Mouse (Mus musculus) hindlimb bud, embryonic 11.5 days (tissue): ENCODE measurements at regions not wholly inside any gene's neighbourhood (a gene's known extent, or its start where the extent isn't known, plus 50 kb on each side); places are given as distances from the start of the nearest gene placed in this dataset.

Experiments used
- DNase-seq: peaks from one replicate; pipeline ENCODE4 v3.0.0-alpha.2; 2012; ENCODE audit warnings: low read depth, low spot score; ENCODE audit errors: extremely low spot score

DNA sequence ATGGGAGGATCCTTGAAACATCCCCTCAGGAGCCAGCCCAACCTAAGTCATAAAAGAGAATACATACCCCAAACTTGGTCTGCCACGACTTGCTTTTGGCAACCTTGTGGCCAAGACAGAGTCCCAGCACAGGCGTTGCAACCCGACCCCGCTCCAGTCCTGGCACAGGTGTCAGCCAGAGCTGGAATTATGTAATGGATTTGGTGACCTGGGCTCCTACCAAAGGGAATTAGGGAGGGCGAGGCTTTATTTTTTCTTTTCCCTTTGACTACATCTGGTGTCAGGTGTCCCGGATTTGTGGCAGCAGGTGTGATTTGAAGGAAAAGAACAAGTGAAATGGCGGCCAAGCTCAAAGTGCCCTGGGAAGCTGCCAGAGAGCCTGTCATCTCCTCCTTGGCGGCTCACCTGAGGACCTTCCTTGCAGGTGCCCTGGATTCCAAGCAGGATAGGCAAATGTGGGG, 212.9 kb downstream of the Mef2c start:
- DNase-seq = no peak

DNA sequence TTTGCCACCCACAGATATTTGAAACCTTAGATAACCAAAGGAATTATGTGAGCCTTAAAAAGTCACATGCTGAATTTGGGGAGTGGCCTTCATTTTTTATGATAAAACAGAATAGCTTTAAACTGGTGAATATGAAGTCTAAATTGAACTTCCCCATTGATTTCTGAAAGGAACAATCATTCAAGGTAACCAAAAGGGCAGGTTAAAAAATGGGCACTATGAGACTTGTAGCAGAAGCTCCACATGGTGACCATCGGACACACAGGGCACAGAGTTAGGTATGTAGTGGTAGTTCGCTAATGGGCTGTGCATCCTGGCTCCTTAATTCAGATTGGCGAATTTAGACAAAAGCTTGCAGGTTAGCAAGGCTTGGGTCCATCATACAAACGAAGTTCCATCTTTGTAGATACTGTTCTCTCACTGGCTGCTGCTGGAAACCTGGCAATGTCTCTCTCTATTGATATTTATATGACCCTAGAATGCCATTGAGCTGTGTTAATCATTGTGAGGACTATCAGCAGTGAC, 213.9 kb downstream of the Mef2c start:
- DNase-seq = no peak

DNA sequence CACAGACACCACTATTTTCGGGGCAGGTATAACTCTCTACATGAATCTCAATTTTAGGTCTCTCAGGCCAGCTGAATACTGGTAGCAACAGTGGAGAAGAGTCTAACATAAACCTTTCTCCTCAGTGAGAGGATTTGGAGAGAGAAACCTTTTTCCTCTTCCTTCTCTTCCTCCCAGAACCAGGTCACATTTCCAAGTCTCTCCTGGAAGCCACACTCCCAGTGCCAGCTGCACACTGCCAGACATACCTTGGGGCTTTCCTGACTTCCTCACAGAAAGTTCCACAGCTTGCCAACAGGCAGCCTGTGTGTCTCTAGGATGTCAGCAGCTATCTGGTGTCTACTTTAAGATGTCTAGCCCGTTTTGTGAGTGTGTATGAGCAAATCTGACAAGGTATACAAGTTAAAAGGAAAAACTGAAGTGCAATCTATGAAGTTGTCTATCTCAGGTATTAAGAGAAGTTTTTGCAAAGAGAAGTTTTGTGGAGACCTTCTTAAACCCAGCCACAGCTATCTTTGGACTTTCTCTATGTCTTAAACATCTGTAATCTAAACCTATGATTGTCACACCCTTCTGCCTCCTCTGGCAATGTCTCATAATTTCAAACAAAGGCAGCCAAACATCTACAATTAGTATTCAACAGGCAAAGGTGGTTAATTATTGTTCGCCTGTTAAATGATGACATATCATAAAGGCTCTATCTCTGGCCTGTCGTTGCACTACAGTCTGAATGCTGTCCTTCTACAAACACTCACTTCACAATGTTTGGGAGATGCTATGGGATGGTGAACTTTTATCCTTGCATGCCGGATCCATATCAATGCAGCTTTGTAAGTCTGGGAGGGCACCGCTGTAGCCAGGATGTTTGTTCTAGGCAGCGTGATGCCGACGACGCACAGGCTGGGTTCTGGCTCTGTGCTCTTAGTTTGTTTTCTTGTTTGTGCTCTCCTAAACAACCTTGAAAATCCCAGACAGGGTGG, 214.9 kb downstream of the Mef2c start:
- no peak for DNase-seq

DNA sequence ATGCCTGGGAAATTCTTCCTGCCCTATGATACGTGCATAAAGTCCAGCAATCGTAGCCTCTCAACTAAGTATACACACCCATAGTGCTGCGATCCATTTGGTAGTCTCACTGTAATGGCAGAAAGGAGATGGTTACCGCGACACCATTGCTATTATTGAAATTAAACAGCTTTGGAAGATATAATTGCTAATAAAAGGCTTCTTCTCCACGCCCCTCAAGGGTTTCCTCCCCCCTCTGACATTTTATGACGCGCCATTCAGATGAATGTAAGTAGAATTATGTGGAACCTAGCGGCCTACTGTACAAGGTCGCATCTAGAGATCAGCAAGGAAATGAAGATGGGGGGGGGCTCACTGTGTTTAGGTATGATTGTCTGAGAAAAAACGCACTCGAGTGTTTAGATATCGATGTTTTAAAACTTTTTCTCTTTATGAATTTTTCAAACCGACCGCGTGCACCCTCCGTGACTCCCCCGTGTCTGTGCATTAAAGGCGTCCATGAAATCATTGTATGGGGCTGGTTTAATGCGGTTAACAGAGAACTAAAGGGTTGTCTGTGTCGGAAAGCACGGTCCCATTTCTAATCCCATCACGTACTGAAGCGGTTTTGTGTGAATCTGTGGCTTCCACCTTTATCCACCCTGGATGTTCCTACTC, 215.9 kb downstream of the Mef2c start:
- no peak for DNase-seq

DNA sequence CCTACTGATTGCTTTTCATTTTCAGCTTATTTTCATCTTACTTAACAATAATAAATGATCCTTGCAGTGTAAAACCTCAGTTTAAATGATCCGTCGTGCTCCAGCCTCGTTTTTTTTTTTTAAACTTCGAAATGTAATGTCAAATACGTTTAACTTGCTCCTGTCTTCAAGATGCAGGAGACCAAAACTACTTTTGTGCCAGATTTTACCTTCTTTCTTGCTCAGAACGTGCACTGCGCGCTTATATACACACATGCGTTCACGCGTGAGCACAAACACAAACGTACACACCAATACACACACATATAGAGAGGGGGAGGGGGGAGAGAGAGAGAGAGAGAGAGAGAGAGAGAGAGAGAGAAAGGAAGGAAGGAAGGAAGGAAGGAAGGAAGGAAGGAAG, 216.5 kb downstream of the Mef2c start:
- DNase-seq = no peak

DNA sequence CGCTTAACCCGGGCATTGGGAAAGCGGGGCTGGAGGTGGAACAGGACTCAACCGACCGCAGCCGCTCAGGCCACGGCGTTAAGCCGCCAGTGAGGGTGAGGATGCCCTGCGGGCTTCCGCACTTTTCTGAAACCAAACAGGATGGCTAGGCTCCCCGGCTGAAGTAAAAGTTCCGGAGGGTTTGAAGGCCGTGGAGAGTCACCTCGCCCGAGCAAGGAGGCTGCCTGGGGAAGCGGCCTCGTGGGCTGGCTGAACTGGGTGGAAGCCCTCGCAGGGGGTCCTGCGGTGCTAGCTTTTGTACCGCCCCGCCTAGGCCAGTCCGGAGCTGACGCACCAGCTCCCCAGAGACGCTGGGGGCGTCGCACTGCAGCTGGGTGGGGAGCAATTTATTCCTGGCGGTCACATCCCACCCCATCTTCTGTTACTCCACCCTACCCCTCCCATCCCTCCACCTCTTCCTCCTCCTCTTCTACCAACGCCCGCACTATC, 217.1 kb downstream of the Mef2c start:
- DNase-seq = no peak

DNA sequence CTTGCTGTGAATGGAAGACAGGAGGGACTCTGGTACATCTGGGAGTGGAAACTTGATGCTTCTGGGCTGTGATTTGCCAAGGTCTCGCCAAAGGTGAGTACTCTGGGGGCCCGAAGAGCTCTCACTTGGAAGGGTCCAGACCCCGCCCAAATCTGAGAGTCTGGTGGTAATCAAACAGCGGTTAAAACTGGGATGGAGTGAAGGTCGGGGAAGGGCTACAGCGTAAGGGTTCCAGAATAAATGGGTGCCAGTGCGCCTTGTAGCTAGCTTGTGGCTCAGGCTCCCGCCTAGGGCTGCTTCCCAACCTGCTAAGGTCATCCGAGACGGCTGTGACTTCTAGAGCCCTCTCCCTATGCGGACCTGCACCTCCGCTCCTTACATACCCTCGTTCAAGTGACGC, 217.7 kb downstream of the Mef2c start:
- no peak for DNase-seq

DNA sequence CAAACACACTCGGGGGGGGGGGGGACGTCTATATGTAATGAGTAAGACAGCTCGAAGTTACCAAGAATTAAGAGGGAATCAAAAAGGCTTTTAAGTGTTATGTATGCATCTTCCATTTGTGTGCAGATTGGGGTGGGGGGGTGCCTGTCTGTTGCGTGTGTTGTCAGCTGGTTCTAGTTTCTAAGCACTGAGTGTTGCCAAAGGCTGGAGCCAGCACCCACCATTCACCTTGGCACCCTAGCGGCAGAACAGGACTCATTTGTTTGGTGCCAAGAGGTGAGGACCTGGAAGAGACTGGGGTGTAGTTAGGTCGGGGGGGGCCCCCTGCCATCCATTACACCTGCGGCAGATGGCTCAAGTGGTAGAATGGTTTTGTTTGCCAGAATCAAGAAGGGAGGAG, 218.4 kb downstream of the Mef2c start:
- DNase-seq = no peak

DNA sequence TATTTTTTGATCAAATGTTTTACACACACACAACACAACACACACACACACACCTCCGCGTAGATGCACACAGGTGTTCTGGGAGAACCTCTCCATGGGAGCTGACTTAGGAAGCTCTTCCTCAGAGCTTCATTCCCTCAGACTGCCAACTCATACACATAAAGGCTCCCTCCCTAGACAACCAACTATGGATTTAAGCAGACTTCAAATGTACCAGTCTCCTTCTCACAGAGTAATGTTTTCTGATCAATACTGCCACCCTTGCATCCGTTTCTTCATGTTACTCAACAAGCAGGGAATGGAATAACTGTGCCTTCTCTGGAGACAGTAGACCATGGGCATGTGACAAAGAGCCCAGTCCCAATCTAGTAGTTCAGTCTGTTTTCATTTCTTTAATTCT, 219.0 kb downstream of the Mef2c start:
- no peak for DNase-seq

DNA sequence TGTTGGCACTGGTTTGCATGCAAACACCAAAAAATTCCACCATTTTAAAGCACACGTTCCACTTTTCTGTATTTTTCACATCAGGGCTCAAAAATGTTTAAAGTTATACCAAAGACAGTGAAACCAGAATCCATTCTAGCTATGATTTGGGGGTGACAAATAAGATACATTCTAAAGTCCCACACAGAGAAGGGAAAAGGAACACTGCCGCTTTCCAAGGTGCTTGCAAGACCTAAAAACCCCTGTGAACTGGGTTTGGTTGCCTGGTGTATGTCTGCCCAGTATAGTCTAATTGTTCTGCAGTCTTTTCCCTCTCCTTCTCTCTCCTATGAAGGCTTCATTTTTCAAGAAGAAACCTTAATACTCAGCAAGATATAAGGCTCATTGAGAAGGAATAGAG, 219.6 kb downstream of the Mef2c start:
- DNase-seq = no peak

DNA sequence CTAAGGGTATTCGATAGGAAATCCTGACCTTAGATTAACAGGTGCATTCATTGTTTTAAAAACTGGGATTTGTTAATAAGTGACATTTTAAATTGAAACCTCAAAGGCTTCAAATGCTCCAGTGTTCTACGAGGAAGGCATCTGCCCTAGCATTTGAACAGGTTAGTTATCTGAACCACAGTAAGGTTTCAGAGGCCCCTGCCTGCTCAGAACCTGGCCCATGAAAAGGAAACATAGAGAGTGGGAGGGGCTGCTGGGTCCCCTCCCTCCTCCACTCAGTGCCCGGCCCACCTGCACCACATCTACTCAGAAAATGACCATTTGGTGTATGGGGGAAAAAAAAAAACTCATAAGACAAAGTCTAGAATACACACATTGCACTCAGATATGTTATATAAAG, 220.4 kb downstream of the Mef2c start:
- no peak for DNase-seq

DNA sequence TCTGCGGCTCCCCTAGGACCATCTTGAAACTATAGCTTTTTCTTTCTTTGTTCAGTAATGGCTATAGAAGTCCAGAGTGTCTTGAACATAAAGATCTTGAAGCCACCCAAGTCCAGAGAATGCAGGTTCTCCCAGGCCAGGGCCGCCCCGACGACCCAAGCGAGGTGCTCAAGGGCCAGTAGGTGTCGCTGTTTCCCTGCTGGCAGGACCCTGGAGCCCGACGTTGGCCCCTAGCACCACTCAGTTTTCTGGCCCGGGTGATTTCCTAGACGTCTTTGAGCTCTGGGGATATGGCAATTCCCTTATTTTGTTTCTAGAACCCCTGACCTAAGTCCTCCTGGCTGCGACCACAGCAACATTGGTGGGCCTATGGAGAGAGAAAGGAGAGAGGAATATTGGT, 221.2 kb downstream of the Mef2c start:
- no peak for DNase-seq

DNA sequence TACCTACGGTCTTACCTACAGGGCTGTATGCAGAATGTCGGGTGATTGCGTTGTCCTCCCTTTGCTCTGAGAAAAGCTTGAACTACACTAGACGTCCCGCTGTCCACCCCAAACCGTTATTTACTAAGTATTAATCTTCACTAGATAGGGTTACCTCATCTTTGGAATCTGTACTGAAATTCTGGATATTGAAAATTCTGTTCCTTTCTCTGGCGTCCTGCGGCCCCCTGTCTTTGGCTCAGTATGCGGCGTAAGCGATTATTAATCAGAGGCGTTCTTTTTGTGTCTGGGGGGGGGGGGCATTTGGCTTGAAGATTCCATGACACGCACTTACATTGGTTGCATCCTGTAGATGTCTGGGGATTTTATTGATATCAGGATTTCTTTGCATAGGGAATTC, 222.0 kb downstream of the Mef2c start:
- no peak for DNase-seq

DNA sequence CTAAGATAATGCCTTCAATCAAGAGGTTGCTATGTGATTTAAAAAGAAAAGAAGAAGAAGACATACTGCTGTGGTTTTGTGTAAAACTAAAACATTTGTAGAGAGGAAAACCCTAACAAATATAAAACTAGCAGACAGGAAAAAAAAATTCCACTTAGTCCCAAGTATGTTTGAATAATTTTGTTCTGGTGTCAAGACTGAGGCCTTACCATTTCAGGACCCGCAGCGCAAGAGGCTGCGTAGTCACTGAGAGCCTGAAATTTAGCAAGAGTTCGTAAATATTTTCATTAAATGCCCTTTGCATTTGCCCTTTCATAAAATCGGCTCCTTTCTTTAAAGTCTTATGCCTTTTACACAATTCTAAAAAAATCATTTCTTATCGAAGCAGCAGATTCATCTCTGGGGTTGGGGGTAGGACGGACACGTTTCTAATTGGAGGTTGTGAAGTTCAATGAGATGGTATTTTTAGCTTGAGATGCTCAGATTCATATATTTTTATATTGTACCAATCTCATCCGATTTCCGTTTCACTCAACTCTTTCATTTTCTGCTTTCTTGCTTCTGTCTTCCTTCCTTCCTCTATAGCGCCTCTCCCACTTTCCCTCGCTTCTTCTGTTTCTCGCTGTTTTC, 222.6 kb downstream of the Mef2c start:
- DNase-seq = no peak

DNA sequence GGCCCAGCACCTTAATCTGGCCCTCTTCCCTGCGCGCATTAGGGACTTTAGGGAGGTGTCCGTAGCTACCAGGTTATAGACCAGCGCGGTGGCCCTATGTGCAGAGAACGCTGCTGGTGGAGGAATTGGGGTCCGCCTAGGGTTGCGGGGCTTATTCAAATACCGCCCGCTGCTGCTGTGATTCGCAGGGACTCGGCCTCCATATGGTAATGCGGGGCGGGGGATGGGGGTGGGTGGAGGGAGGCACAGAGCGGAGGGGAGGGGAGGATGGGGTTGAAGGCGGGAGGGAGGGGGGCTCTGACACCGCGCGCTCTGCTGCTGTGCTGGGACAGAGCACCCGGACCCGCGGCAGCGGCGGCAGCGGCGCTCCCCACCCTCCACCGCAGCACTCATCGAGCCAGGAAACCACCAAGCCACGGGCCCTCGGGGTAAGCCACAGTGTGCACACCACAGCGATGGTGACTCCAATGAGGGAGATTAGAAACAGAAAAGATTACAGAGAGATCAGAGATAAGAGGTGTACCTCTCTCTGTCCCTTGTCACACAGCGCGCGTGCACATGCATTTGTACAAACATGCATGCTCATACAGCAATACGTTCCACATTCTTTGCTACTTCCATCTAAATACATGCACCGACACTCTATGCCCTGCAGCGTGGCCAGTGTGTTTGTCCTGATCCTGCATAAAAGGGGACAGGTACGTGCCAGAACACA, 223.4 kb downstream of the Mef2c start:
- no peak for DNase-seq

DNA sequence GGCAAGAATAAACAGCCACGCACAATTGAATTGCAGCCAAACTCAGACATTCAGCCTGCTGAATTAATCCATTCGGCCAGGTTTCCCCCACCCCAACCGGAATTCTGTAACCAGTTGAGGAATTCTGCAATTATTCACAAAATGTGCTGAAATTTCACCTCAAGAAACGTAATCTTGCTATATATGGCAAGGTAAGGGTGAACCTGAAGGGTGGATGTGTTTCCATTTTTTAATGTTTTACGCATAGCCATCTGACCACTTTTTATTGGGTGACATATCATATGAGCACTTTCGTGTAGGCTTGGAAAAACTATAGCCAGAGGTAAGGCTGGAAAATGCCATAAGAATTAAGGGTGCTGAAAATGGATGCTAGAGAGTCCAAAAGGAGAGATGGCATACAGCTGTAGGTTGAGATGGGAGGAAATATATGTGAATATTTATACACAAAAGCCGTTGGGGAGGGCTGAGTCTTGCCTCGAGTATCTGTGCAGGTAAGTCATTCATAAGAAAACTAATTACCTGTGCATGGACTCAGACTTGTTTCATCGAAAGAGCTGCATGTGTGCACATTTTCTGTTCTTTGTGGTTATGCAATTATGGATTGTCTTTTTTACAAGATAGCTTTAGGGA, 224.0 kb downstream of the Mef2c start:
- no peak for DNase-seq

DNA sequence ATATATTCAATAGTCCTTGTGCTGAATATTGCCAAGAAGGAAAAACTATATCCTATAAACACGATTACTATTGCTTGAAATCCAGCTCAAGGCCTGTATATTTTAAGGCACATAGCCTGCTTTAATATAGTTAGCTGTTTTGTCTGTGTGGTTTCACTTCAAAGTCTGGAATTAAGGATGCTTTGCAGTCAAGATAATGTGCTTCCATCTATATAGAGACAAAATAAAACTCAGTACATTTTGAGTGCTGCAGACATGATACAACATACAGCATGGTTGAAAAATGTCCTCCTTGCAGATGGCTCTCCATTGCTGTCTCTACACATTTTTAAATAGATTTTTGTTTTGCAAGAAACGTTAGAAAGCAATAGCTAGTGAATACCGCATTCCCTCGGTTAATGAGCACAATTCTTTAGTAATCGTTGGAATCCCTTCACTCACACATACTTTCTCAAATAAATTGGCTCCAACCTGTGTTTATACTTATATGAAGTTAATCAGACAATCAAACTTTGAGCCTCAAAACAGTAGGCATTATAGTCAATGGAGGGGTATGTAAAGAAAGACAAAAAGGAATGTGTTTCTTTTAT, 224.7 kb downstream of the Mef2c start:
- no peak for DNase-seq

DNA sequence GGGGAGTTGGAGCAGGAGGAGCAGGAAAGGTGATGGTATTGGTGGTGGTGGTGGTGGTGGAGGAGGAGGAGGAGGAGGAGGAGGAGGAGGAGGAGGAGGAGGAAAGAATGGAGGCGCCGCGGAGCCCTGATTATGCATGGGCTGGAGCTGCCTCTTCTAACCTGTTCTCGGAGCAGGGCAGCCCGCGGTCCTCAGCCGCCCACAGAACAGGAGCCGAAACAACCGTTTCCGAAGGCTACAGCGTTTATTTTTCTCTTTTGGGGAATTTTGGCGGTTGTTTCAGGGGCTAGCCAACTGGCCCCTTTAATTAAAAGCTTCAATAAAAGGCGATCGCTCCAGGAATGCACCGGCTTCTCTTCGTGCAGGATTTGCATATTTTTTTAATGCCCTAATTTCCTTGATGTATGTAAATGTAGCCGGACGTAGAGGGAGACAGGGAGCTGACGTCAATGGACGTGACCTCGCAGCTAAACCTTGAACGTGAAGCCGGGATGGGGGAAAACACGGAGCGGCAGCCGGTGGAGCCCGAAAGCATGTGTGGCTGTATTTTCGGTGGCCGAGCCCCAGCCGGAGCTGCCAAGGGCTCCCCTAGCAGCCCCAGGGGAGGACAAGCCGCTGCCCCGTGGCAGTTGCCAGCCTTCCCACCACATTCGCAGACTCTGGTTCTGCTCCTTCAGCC, 225.6 kb downstream of the Mef2c start:
- DNase-seq = no peak

DNA sequence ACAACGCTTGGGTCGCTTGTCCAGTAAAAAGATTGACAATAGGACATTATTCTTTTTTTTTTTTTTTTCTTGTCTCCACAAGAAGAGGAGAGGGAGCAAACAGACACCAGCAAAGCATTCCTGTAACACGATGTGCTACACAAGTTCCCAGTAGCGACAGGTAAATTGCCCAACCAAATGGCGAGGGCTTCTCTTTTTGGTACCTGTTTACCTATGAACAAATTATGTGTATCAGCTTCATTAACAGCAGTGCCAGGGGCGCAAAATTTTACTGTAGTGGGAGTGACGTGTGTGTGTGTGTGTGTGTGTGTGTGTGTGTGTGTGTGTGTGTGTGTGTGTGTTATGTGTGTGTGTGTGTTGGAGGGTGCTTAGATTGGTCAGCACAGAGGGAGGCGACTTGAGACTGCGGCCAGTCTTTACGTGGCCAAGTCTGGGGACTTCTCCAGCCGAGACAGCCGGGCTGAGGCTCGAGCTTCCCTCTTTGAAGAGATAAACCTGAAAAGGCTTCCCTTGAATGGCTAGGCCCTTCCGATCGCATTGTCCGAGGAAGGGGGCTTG, 226.4 kb downstream of the Mef2c start:
- no peak for DNase-seq
